Mouse (Mus musculus): Measurements from ENCODE around the gene Tescl.

Gene Tescl

DNA sequence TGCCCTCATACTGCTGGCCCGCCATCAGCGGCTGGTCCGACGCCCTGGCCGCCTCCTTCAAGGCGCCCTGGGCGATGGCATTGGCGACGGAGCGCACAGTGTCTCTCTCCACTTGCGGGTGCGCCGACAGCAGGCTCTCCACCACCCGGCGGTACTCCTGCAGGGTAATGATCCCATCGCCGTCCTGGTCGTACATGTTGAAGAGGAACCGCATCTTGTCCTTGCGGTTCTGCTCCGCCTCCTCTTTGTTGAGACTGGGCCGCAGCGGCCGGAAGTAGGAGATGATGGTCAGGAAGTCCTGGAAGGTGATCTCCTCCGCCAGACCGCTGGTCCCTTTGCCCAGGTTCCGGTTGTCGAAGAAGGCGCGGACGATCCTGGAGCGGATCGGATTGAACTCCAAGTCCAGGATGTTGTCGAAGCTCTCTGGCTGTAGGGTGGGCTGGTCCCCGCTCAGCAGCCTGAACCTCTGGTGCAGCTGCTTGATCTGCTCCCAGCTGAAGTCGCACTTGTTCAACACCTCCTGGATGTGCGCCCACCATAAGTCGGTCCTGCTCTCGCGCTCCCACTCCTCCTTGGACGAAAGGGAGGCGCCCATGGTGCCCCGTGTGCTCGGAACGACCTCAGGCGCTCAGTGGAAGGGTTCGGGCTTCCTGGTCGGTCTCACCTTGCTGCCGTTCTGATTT lies at the start of gene Tescl:
TSS of gene Tescl (minus strand) at position 633 of the 683 bp plus-strand sequence.
- peak; percentile 8 for DNase-seq (ENCODE audit: low spot score)

DNA sequence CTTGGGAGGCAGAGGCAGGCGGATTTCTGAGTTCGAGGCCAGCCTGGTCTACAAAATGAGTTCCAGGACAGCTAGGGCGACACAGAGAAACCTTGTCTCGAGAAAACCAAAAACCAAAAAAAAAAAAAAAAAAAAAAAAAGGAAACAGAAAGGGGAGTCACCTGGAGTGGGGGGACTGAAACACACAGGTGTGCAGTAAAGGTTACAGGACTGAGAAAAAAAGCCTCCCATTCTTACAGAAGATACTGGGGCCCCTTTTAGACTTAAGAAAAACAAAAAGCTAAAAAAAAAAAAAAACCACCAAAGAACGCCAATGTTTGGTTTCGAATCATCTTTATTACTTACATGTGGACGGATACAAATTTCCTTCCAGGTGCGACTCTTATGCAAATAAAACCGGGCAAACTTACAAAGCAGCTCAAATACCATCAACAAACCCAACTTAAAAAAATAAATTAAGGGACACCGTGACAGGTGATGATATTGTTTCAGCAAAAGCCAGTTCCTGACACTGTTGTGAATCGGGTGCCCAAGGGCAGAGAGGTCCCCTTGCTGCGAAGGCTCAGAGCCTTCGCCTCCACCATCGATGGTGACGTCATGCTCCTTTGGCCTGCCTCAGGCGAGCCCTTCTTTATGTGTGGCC lies 49.1 kb upstream of the Tescl start:
- DNase-seq (ENCODE audit: low spot score), result no peak

DNA sequence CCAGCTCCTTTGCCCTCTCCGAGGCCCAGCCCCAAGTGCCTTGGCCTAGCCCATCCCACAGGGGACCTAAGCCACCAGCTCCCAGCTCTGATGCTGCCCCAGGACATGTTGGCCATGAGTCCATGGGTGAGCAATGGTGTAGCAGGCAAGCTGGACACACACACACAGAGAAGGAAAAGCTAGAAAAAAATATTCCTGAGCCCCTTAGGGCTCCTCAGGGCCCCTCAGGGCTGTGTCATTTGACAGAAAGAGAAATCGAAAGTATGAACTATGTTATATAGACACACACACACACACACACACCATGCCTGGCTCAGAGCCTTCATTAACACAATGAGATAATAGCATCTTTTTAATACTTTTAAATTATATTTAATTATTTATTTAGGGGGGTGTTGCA lies 46.6 kb upstream of the Tescl start:
- no peak for DNase-seq (ENCODE audit: low spot score)

DNA sequence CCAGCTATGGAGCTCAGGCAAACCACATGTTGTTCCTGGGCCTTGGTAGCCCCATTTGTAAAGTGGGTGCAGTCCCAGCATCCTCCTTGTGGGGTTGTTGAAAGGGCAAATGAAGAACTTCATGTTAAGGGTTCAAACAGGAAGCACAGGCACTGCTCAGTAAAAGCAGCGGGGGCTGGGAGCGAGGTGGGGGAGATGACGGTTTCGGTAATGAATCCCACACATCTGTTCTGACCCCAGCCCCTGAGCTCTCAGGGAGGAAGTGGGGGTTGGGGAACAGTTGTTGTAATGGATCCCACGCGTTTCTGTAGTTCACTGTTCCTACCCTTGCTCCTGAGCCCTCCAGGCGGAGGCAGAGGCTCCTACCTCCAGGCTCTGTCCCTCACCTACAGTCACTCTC lies 46.2 kb upstream of the Tescl start:
- no peak for DNase-seq (ENCODE audit: low spot score)

DNA sequence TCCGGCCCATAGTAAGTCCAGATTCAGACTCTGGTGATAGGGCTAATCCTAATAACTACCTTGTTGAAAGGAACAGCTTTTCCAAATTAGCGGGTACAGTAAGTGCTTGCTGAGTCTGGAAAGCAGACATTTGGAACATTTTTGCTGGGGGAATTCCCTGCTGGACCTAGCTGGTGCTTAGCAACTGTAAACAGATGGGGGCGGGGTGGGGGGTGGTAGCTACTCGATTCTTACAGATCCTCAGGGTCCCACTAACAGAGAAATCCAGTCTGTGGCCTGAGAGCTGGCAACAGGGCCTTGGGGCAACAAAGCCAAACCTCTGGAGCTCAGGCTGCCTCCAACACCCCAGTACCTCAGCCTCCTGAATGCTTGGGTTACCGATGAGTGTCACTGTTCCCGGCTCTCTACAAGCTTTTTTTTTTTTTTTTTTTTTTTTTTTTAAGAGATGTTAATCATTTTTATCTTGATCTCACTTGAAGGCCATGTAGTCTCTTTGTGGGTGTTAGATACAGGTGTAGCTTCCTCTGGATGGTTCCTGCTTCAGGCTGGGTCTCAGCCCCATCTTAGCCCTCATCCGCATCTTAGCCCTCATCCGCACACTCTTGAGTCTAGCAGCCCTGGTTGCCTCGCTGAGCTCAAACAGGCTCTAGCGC lies 44.4 kb upstream of the Tescl start:
- DNase-seq (ENCODE audit: low spot score), result no peak

DNA sequence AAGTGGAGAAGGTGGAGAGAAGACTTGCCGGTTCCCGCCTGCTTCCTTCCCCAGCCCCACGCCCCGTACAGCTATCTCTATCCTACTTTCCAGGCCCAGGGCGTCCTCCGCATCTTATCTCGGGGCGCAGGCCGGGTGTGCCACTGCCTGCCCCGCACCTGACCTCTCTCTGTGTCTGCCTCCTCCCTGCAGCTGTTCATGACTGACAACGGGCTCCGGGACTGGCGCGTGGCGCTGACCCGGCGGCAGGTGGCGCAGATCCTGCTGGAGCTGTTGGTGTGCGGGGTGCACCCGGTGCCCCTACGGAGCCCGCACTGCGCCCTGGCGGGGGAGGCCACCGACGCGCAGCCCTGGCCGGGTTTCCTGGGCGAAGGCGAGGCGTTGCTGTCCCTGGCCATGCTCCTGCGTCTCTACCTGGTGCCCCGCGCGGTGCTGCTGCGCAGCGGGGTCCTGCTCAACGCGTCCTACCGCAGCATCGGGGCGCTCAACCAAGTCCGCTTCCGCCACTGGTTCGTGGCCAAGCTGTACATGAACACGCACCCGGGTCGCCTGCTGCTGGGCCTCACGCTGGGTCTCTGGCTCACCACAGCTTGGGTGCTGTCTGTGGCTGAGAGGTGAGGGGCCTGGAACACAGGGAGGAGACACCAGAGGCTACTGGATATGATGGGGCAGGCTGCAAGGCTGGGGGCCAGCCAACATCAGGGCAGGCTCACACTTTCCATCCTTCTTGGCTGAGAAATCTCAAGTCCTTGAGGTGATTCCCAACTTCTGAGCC lies 43.5 kb upstream of the Tescl start:
- DNase-seq (ENCODE audit: low spot score), result peak; percentile 53

DNA sequence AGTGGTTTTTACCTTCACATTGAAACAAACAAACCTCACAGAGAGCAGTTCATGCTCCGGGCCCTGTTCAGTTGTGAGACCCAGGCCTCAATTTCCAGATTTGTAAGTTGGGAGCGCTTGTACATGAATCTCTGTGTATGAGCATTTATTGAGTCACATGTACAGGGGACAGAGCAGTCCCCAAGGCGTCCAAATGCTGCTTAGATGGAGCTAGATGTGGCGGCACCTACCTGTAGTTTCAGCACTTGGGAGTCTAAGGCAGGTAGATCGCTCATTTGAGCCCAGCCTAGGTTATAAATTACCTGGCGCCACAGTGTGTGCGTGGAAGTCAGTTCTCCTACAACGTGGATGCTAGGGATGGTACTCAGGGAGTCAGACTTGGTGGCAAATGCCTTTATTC lies 42.7 kb upstream of the Tescl start:
- DNase-seq (ENCODE audit: low spot score), result no peak

DNA sequence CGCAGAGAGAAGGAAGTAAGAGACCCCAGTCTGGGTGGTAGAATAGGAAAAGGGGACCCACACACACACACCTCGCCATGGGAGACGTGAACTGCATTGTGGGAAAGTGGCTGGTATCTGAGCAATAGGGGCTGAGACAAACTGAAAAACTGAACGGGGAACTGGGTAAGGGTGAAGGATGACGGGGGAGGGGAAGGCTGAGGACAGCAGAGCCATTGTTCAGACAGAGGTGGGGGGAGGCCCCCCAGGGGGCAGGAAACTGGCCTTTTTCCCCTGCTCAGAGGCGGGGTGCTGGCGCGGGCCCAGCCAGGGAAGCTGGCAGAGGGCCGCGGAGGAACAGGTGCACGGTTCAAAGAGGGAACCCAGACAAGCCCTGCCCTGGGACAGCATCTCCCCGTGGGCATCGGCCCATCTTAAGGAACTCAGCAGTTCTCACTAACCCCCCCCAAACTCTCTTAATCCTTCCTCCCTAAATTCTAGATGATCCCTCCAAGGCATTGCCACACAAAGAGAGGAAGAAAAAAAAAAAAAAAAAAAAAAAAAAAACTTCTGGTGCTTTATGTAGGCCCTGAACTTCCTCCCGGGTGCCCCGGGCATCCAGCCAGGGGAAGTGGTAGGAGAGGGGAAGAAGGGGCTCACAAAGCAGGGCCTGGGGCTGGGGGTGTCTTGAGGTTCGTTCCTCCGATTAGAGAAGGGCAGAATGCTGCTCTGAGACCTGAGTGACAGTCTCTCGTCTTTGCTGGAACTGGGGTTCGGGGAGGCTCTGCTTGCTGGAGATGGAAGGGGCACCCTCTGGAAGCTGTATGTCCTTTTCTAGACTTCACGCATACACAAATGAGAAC lies 40.0 kb upstream of the Tescl start:
- DNase-seq (ENCODE audit: low spot score), result peak; percentile 59

DNA sequence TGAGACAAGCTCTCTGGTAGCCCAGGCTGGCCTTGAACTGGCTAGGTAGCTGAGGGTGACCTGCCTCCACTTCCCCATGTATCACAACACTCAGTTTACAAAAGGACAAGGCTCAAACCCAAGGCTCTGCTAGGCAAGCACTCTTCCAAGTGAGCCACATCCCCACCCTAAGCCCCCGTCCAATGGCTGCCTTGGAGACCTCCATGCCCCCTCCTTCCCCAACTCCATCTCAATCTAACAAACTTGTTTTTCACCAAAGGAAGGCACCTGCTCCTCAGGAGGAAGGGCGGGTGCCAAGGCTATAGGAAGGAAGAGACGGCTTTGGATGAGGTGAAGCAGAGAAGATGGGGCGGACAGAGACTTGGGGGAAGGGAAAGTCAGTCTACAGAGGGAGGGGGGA lies 39.0 kb upstream of the Tescl start:
- DNase-seq (ENCODE audit: low spot score), result no peak

DNA sequence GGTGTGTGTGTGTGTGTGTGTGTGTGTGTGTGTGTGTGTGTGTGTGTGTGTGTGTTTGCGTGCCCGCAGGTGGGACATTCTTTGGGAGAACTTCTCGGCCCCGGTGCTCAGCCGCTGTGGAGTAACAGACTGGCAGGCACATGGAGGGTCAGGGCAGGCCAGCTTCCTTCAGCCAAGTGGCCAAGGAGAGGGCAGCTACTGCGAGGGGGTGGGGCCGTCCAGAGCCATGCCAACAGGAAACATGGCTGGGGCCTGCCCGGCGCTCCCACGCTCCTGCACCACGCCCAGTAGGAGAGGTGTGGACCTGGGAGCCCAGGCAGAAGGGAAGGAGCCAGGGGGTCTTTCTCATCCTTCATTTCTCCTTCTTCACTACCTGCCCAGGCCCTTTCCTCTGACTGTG lies 38.6 kb upstream of the Tescl start:
- peak; percentile 49 for DNase-seq (ENCODE audit: low spot score)

DNA sequence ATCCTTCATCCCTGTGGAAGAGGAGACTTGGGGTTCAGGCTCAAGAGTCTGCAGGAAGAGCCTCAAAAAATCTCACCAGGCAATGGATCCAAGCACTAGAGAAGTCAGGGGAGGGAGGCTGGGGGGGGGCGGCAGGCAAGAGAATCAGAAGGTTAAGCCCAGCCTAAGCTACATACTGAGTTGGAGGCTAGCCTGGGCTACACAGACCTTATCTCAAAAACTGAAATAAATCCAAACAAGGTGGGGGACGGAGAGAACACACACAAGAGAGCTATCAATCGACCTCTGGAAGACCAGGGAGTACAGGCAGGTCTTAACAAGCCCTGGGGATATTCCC lies 38.0 kb upstream of the Tescl start:
- no peak for DNase-seq (ENCODE audit: low spot score)

DNA sequence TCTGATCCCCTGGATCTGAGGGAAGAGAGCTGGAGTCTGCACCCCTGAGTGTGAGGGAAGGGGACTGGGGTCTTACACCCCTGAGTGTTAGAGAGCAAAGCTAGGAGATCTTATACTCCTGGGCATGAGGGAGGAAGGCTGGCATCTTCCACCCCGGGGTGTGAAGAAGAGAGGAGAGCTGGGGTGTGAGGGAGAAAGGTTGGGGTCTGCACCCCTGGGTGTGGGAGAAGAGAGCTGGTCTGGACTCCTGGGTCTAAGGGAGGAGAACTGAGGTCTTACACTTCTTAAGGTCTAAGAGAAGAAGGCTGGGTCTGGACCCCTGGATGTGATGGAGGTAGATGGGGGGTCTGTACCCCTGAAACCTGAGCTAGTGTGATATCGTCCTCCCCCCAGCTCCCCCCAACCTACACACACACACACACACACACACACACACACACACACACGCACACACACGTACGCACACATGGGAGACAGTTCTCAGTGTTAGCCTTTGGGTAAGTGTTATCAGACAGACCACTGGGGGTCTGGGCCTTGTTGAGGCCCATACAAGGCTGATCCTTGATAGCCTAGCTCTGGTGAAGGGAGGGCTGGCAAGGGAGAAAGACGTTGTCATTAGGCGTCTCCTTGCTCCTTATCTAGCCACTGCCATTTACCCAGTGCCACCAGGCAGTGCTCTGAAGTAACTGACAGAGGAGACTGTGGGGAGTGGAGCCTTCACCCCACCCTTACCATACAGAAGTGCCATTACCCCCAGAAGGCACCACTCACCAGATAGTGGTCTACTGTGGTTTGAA lies 37.5 kb upstream of the Tescl start:
- DNase-seq (ENCODE audit: low spot score), result no peak

DNA sequence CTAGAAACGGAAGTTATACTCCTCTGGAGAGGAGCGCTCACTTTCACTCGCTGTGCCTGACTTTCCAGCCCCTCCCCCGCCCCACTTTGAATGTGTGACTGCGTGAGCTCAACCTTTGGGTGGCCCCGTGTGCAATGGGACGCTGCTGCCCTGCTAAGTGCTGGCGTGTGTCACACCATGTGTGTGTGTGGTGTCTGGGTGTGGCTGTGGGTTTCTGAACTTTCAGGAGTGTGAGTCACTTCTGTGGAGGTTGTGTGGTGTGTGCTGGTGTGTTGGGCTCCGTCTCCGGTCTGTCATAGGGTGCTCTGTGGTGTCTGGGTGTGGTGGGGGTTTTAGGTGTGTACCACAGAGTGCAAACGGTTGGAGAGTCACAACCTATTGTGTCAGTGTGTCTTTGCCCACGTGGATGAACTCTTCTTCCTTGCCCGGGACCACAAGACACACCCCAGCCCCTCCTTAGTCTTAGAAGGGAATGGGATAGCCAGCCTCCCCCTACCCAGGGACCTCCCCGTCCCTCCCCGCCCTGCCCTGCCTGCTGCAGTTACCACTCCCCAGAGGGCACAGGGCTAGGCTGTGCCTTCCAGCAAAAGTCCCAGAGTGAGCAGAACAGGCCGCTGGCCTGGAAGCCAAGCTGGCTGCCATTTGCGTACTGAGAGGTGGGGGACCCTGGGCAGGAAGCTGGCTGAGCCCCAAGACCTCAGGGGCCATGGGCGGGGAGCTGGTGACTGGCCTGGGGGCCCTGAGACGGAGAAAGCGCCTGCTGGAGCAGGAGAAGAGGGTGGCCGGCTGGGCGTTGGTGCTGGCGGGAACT lies 36.2 kb upstream of the Tescl start, which contains the start of gene Kcnn4:
TSS of gene Kcnn4 (plus strand) at position 533 of the 811 bp plus-strand sequence.
- no peak for DNase-seq (ENCODE audit: low spot score)

DNA sequence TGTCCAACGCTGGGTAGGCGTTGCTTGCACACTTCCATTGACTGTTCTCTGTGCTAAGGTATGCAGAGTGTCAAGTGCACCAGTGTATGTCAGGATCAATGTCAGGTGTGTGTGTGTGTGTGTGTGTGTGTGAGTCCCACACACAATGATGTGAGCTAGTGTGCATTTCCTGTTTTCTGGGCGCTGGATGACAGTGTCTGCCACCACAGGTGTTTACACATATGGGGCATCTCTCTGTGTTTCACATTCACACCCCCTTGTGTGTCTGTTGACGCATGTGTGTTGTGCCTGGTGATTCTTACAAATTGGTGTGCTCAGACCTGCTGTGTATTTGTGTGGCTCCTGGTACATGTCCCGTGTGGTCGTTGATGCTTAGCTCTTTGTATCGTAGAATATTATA lies 35.2 kb upstream of the Tescl start:
- DNase-seq (ENCODE audit: low spot score), result no peak

DNA sequence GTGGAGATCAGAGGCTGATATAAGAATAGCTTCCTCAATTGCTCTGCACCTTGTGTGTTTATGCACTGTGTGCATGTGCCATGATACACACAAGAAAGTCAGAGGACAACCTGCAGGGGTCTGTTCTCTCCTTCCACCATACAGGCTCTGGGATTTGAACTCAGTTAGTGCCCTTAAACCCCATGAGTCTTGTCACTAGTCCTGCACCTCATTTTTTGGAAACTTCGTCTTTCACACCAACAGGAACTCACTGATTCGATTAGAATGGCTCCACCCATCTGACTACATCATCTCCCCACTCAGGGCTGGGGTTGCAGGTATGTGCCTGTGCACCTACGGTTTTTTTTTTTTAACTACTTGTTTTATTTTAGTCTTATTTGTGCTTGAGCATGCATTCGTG lies 34.5 kb upstream of the Tescl start:
- DNase-seq (ENCODE audit: low spot score), result no peak

DNA sequence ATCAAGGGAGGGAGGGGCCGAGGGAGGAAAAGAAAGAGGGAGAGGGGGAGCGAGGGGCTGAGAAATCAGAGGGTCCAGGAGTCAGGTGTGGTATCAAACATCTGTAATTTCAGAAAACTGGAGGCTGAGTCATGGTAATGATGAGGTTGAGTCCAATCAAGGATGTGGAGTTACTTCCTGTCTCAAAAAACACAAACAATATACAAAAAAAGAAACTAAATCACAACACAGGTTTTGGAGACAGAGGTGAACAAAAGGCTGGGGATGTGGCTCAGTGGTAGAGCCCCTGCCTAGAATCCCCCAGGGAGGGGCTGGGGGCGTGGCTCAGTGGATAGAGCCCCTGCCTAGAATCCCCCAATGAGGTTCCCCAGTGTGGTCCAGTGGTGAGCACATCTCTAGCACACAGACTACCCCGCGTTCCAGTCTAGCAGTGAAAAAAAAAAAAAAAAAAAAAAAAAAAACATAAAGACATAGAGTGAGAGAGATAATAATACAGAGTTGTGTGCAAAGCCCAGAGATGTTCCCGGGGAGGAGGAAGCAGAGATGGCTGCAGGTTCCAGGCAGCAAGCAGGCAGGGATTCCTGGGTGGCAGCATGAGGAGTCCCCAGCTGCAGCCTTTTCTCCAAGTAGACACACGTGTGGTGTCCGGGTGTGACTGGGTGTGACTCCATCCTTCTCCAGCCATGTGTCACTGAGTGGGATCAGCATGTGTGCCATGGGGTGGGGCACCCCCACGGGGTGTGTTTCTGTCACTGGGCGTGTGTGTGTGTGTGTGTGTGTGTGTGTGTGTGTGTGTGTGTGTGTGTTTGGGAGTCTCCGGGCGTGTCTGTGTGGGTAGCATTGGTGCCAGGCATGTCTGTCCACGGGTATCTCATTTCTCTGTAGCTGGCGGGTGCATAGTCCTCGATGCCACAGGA lies 33.2 kb upstream of the Tescl start:
- no peak for DNase-seq (ENCODE audit: low spot score)

DNA sequence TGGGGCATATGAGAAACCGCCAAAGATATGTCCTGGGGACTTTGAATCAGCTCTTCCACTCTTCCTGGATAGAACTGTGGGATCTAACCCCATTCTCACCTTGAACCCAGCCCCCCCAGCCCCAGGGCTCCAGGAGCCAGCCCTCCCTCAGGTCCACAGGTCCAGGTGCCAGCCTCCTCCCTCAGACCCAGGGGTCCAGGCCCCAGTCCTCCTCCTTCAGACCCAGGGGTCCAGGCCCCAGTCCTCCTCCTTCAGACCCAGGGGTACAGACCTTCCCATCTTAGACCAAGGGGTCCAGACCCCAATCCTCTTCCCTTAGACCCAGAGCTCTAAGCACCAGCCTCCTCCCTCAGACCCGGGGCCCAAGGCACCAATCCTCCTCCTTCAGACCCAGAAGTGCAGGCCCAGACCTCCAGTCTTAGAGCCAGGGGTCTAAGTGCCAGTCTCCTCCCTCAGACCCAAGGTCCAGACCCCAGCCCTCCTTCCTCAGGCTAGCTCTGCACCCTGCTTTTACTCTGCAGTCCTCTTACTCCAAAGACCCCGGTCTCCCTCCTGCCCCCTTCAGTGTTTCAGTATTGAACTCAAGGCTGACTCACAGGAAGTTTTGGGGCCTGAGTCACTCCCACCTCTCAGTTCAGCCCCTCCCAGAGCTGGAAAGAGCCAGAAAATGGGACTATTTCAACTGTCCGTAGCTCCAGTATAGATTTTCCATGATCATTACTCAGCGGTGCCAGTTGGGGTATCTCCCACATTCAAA lies 31.7 kb upstream of the Tescl start:
- no peak for DNase-seq (ENCODE audit: low spot score)

DNA sequence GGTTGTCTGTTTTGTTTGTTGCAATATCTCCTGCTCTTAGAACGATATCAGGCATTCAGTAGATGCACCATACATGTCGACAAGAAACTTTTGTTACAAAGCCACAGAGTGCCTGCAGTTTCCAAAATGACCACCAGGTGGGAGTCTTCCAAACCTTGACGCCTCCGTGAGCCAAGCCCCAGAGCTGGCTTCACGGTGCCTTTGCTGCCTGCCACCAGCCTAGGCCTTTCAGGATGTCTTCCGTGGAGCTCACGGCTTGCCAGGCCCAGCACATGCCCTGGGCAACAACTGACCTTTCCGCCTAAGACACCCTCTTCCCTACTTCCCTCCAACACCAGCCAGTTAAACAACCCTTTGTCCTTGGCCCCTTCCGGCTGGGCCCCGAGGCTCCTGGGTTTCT lies 31.1 kb upstream of the Tescl start:
- peak; percentile 72 for DNase-seq (ENCODE audit: low spot score)

Measured in ovary, postnatal 36 days (tissue).